Mouse (Mus musculus): ENCODE measurements around the gene P3h3. TPM values are rescaled to one million over a fixed set of nuclear protein-coding genes. Genes with fewer than 3 reads are reported as not detected.
A peak's percentile ranks its signal among the peaks of the same experiment; 100 is the strongest.

The P3h3 gene
- polyA plus RNA-seq, 1 experiment from 2014 or later, result 28.6 TPM

GRCm38 (mm10) chr6:124888555-124889125, 31.1 kb upstream of the P3h3 start:
- Histone ChIP-seq H3K27me3 (no peaks in the 10 kb centered on the region), H3K4me1 (no peaks in the 10 kb centered on the region), H3K36me3 (no peaks in the 10 kb centered on the region), H3K27ac (no peak overlapping the region), H3K9ac (no peak overlapping the region), H3K4me2 (no peak overlapping the region), H3K4me3 (replicated peaks) (no peak overlapping the region), H3K9me3 (replicated peaks) (no peaks in the 10 kb centered on the region)
- 86% methylated on average over 6 of the region's 6 CpGs for WGBS
- no peak for ATAC-seq (replicated peaks; ENCODE audit: low FRiP score)

GRCm38 (mm10) chr6:124887986-124888385, 30.4 kb upstream of the P3h3 start, which contains the start of gene Cd4:
Cd4 (minus strand) TSS chr6:124888221.
- H3K4me2 ChIP-seq, result no peak within 1 kb of the TSS
- no peaks in the 10 kb centered on the region for H3K27me3 ChIP-seq
- no peak within 1 kb of the TSS for H3K27ac ChIP-seq
- no peaks in the 10 kb centered on the region for H3K9me3 ChIP-seq (replicated peaks)
- H3K4me3 ChIP-seq (replicated peaks), result no peak within 1 kb of the TSS
- ATAC-seq (replicated peaks; ENCODE audit: low FRiP score), result no peak
- 84% methylated on average over 9 of the region's 9 CpGs for WGBS
- no peaks in the 10 kb centered on the region for H3K4me1 ChIP-seq
- no peak within 1 kb of the TSS for H3K9ac ChIP-seq
- H3K36me3 ChIP-seq, result no peaks in the 10 kb centered on the region

GRCm38 (mm10) chr6:124885956-124886381, 28.4 kb upstream of the P3h3 start:
- Histone ChIP-seq H3K27me3 (no peaks in the 10 kb centered on the region), H3K36me3 (no peaks in the 10 kb centered on the region), H3K4me1 (no peaks in the 10 kb centered on the region), H3K27ac (no peak overlapping the region), H3K9ac (no peak overlapping the region), H3K4me2 (no peak overlapping the region), H3K9me3 (replicated peaks) (no peaks in the 10 kb centered on the region), H3K4me3 (replicated peaks) (no peak overlapping the region)
- ATAC-seq (replicated peaks; ENCODE audit: low FRiP score), result no peak
- 90% methylated on average over 8 of the region's 8 CpGs for WGBS

GRCm38 (mm10) chr6:124884714-124885500, 27.4 kb upstream of the P3h3 start:
- no peaks in the 10 kb centered on the region for H3K4me1 ChIP-seq
- WGBS, result 61% methylated on average over 10 of the region's 10 CpGs

GRCm38 (mm10) chr6:124883351-124883750, 25.8 kb upstream of the P3h3 start:
- Histone ChIP-seq H3K4me1 (no peaks in the 10 kb centered on the region), H3K4me3 (replicated peaks) (no peak overlapping the region), H3K4me2 (no peak overlapping the region), H3K27me3 (no peaks in the 10 kb centered on the region), H3K9ac (no peak overlapping the region), H3K36me3 (no peaks in the 10 kb centered on the region), H3K27ac (no peak overlapping the region), H3K9me3 (replicated peaks) (no peaks in the 10 kb centered on the region)
- WGBS, result 81% methylated on average over 10 of the region's 10 CpGs
- ATAC-seq (replicated peaks; ENCODE audit: low FRiP score), result no peak

More at GRCm38 (mm10) chr6:124884714-124885500, 27.4 kb upstream of the P3h3 start:
- Histone ChIP-seq H3K27me3 (no peaks in the 10 kb centered on the region), H3K9me3 (replicated peaks) (no peaks in the 10 kb centered on the region), H3K27ac (no peak overlapping the region), H3K4me3 (replicated peaks) (no peak overlapping the region), H3K36me3 (no peaks in the 10 kb centered on the region), H3K9ac (no peak overlapping the region), H3K4me2 (no peak overlapping the region)
- no peak for ATAC-seq (replicated peaks; ENCODE audit: low FRiP score)

GRCm38 (mm10) chr6:124881821-124882220, 24.3 kb upstream of the P3h3 start:
- 92% methylated on average over 9 of the region's 9 CpGs for WGBS
- H3K4me1 ChIP-seq, result no peaks in the 10 kb centered on the region
- H3K9me3 ChIP-seq (replicated peaks), result no peaks in the 10 kb centered on the region
- no peak overlapping the region for H3K4me2 ChIP-seq
- H3K27me3 ChIP-seq, result no peaks in the 10 kb centered on the region
- no peak for ATAC-seq (replicated peaks; ENCODE audit: low FRiP score)
- no peak overlapping the region for H3K9ac ChIP-seq
- H3K27ac ChIP-seq, result no peak overlapping the region
- H3K36me3 ChIP-seq, result no peaks in the 10 kb centered on the region
- no peak overlapping the region for H3K4me3 ChIP-seq (replicated peaks)

- Histone ChIP-seq H3K4me2 (no peak overlapping the region), H3K9me3 (replicated peaks) (no peaks in the 10 kb centered on the region), H3K27ac (no peak overlapping the region), H3K4me1 (no peaks in the 10 kb centered on the region), H3K27me3 (no peaks in the 10 kb centered on the region), H3K36me3 (no peaks in the 10 kb centered on the region), H3K4me3 (replicated peaks) (no peak overlapping the region), H3K9ac (no peak overlapping the region)
- ATAC-seq (replicated peaks; ENCODE audit: low FRiP score), result no peak
- 44% methylated on average over 6 of the region's 6 CpGs for WGBS
These were observed 21.8 kb upstream of the P3h3 start for GRCm38 (mm10) chr6:124879390-124879789.

GRCm38 (mm10) chr6:124874348-124874747, 16.8 kb upstream of the P3h3 start:
- H3K27ac ChIP-seq, result no peak overlapping the region
- H3K4me2 ChIP-seq, result no peak overlapping the region
- WGBS, result 25% methylated on average over 3 of the region's 3 CpGs
- ATAC-seq (replicated peaks; ENCODE audit: low FRiP score), result no peak
- H3K27me3 ChIP-seq, result no peaks in the 10 kb centered on the region
- H3K9me3 ChIP-seq (replicated peaks), result no peaks in the 10 kb centered on the region
- H3K36me3 ChIP-seq, result no peaks in the 10 kb centered on the region
- H3K9ac ChIP-seq, result no peak overlapping the region
- H3K4me1 ChIP-seq, result no peaks in the 10 kb centered on the region
- H3K4me3 ChIP-seq (replicated peaks), result no peak overlapping the region

- 57% methylated on average over 6 of the region's 7 CpGs for WGBS
- peaks cover 18% of the 10 kb centered on the region for H3K27me3 ChIP-seq
- no peaks in the 10 kb centered on the region for H3K36me3 ChIP-seq
These were observed 9.0 kb upstream of the P3h3 start for GRCm38 (mm10) chr6:124866560-124866959.

GRCm38 (mm10) chr6:124865766-124866362, 8.3 kb upstream of the P3h3 start:
- 55% methylated on average over 18 of the region's 18 CpGs for WGBS
- H3K27me3 ChIP-seq, result peaks cover 18% of the 10 kb centered on the region

More at GRCm38 (mm10) chr6:124866560-124866959, 9.0 kb upstream of the P3h3 start:
- H3K4me2 ChIP-seq, result no peak overlapping the region
- ATAC-seq (replicated peaks; ENCODE audit: low FRiP score), result no peak
- no peak overlapping the region for H3K27ac ChIP-seq
- no peak overlapping the region for H3K4me3 ChIP-seq (replicated peaks)
- H3K4me1 ChIP-seq, result peaks cover 28% of the 10 kb centered on the region
- H3K9me3 ChIP-seq (replicated peaks), result no peaks in the 10 kb centered on the region
- H3K9ac ChIP-seq, result no peak overlapping the region

GRCm38 (mm10) chr6:124863658-124864298, 6.2 kb upstream of the P3h3 start, which contains the start of gene Gpr162:
Gpr162 (minus strand) TSS chr6:124863983.
- Histone ChIP-seq H3K27ac (no peak within 1 kb of the TSS), H3K4me3 (replicated peaks) (peak within 1 kb of the TSS; percentile 55), H3K4me2 (peak within 1 kb of the TSS; percentile 97), H3K9ac (peak within 1 kb of the TSS; percentile 64), H3K9me3 (replicated peaks) (no peaks in the 10 kb centered on the region), H3K36me3 (no peaks in the 10 kb centered on the region), H3K4me1 (peaks cover 47% of the 10 kb centered on the region), H3K27me3 (peaks cover 26% of the 10 kb centered on the region)
- ATAC-seq (replicated peaks; ENCODE audit: low FRiP score), result peak; percentile 67
- WGBS, result under 1% methylated on average over 37 of the region's 43 CpGs

More at GRCm38 (mm10) chr6:124865766-124866362, 8.3 kb upstream of the P3h3 start:
- Histone ChIP-seq H3K4me2 (no peak overlapping the region), H3K4me3 (replicated peaks) (no peak overlapping the region), H3K4me1 (peaks cover 34% of the 10 kb centered on the region), H3K36me3 (no peaks in the 10 kb centered on the region), H3K27ac (no peak overlapping the region), H3K9ac (no peak overlapping the region), H3K9me3 (replicated peaks) (no peaks in the 10 kb centered on the region)
- ATAC-seq (replicated peaks; ENCODE audit: low FRiP score), result no peak

Measured in kidney, embryonic 15.5 days (tissue).